Mouse (Mus musculus) embryo, embryonic 11.5 days (tissue): ENCODE measurements at regions not wholly inside any gene's neighbourhood (a gene's known extent, or its start where the extent isn't known, plus 50 kb on each side); places are given as distances from the start of the nearest gene placed in this dataset.

Source experiments
- DNase-seq: peaks from one replicate; pipeline ENCODE4 v3.0.0-alpha.2; 2012; ENCODE audit warnings: low read depth, low spot score

DNA sequence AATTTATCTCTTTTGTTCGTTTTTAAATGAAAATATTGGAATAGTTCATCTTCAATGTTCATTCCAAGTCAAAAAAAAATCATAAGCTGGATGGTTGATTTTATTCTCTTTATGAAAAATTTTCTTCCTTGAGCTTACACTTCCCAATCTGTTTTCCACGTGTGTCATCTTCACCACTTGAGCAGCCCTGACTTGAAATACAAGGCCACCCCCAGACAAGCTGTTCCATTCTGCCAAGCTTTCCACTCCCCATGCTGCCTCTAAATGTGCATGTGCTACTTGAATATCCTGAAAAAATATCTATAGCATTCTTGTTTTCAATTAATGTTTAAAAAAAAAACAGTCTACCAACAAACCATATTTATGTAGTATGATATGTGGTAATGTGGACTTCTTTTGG, 693.2 kb downstream of the Basp1 start:
- DNase-seq: no peak

DNA sequence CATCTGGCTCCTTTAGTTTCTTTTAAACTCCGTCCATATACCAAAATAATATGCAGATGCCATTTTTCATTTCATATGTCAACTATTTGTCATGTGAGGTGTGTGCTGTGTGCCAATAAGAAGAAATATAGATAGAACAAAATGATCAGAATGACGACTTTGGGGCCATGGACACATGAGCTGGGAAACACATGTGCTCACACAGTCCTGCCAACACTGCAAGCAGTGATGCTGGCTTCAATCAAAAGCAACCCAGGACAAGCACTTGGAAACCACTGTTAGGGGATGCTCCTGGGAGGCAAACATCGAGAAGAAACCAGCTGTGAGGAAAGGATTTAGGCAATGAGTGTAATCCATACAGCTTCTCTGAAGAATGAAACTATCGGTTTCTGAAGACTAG, 731.4 kb downstream of the Basp1 start:
- no peak for DNase-seq

DNA sequence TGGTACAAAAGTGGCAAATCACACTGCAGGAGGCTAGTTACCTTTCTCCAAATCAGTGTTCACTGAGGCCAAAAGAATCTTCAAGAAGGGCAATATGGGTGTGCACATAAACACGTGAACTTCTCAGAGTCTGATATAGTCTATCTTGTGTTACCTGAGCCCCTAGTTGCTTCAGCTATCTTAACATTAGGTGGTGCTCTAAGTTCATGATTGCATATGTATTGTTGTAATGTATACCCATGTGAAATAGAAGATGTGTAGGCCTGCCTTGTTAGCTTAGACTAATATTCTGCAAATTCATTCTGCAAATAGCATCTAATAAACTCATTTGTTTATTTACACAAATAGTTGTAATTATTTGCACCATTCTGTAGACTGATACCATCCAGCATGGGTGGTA, 764.6 kb downstream of the Basp1 start:
- no peak for DNase-seq

DNA sequence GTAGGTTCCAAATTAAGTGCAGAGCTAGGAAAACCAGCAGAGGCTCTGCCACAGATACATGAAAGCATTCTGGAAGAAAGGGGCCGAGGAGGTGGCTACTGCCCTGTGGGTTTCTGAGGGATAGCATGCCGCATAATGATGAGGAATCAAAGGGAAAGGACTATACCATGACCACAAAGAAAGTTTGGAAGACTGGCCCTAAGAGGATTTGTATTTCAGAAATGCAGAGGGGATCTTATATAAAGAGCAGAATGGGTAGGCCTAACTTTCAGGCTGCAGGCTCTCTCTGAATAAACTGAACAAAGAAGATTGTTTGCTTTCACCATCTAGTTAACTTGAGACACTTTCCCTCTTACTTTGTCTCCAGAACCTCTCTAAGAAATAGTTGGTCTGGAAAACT, 777.9 kb downstream of the Basp1 start:
- no peak for DNase-seq

DNA sequence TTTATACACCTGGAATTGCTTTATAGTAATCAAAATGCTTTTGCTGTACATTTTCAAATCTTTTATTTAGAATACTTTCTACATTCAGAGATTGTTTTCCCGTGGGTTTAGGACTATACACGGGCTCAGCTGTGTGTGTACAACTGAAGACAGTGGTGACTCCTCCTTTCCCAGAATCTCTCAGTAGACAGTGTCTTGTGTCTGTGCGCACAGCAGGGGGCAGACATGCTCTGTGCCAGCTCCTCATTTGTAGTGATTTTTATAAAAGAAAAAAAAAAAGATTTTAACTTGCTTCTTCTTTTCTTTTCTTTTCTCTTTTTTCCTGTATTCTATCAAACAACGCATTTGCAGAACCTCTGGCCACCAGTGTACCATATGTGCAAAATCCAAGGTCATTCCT, 817.3 kb downstream of the Basp1 start:
- DNase-seq: peak; percentile 22

DNA sequence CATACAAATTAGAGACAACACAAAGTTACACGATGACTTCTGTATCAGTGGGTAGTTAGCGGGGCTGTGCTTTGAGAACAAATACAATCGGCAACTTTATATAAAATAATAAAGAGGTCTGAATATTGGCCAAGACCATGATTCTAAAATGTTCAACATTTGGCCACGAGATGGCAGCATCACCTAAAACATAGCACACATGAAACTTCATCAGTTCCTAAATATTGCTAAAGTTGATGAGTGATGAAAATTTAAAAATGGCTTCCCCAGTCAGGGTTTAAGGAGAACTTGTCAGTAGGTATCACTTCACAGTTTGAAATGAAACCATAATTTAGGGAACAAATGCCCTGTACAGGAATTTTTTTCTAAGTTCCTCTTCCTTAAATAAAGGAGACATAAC, 824.6 kb downstream of the Basp1 start:
- peak; percentile 36 for DNase-seq

DNA sequence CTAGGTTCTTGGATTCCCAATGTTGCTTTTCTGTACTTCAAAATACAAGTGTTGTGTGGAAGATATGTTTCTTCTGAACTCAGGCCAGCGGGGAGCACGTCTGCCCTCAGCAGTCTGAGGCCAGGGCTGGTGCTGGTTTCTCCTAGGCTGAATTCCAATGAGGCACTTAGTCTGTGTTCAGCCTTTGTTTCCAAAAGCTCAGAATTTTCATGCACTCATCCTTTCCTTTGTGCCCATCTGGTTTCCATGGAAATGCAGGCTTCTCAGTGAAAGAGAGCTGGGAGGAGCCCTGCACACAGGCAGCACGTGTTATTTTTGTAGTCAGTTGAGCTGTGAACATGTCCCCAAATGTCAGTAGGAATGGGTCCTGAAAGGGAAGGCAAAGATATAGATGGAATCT, 846.6 kb downstream of the Basp1 start:
- DNase-seq: peak; percentile 32

DNA sequence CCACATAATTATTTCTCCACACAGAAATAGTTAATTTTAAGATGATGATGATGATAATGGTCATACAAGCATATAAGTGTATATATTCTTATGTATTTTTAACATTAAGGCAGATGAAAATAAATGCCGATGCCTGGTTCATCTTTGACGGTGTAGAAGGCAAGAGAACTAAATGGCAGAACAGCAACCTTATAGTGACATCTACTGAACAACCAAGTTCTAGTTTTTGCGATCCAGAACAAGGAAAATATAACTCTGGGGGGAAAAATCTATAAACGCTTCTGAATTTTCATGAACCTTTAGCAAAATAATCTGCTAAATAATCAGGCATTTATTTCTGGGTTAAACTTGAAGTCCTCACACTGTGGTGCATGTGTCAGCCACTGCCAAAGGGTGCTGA, 856.8 kb downstream of the Basp1 start:
- no peak for DNase-seq

DNA sequence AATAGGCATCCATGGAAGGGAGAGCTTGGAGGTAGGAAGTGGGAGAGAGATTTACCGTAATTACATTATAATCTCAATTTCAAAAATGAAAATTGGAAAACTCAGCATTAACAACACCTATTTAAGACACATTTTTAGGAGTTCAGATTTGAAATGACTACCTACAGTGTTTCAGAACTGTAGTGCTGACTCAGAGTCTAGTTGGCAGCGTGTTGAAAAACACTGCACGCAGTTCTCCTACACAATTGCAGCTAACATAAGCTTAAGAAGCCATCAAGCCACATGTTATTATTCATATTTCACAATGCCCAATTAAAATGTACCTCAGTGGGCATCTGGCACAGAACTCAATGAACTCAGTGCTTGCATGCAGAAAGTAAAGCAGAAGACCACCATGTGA, 863.5 kb downstream of the Basp1 start:
- no peak for DNase-seq

DNA sequence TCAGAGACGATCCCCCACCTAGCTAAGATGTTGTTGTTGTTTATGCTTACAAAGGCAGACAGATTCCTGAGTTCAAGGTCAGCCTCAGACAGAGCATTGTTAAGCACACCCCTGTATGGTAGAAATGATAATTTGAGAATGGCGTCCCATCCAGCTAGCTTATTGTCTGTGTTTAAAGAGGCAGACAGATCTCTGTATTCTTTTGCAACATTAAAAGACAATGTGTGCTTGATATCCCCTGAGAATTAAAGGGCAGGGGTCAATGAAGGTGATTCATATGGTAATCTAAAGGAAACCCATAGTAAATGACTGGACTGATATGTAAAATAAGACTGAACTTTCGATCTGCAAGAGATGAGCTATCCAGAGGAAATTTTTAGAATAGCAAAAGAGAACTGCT, 883.5 kb downstream of the Basp1 start:
- no peak for DNase-seq

DNA sequence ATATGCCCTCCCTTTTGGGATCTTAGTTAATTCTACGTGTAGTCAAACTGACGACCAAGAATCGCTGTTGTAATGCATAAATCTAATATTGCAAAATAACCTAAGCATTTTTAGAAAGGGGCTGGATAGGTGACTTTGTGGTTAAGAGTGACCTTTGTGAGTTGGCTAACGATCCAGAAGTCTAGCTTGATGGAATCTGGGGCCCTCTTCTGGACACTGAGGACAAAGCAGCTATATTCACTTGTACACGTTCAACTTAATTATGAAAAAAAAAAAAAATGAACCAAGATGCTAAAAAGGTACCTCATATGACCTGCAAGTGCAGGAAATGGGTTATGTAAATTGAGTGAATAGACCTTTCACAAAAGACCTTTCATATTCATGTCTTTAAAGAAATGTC, 886.2 kb downstream of the Basp1 start:
- no peak for DNase-seq

DNA sequence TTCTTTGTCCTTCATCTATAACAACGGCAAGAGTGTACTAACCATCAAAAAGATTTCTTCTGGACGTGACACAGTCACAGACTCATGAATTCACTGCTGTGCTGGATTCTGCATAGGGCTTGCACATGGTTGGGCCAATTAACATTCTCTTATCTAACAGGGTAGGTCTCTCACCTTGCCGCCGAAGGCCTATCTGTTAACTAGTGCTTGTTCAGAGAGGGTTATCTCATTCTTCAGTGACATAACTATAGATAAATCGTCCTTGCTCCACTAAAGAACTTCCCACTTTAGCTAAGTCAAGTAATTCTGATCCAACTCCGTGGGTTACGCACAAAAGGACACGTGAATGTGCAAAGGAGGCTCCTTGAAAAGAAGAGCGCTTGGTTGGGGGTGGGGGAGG, 899.6 kb downstream of the Basp1 start:
- no peak for DNase-seq

DNA sequence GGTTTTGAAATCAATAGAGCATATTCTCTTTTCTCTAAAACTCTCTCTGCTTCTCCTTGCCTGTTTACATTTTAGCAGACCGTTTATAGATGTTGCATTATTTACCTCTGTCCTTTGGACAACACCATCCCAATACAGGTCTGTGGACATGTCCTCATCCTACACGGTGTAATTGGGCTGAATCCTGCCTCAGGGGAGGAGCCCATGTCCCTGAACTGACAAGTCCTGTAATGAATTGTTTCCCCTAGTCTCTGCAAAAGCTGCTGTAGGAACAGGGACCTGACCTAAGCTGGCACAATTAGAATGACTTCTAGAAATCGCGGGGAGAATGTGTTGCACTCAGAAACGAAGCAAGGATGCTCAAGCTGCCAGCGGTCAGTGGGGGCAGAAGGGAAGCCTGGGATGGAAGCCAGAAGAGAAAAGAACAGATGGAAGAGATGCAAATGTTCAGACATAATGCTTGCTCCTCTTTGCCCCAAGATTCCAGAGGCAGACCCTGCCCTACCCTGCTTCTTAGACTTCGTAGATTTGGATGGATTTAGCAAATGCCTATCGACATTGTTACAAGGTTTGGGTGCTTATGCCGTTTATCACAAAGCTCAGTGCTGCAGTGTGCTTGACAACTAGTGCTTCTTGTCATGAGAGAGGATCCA, 911.5 kb downstream of the Basp1 start:
- no peak for DNase-seq

DNA sequence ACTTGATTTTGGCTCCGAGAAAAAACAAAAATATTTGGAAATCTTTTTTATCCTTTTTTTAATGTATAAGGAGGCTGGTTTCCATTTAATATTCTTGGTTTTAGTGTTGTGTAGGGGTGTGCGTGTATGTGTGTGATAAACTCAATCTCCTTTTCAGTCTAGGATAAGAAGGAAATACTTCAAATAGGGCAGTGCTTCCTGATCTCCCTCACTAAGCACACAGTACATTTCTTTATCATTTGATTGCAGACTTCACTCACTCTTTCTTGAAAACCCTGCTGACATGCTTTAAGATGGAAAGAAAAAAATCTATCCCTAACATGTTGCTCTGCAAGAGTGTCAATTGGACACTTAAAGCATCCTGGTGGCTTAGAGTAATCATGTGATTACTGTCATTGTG, 927.3 kb downstream of the Basp1 start:
- DNase-seq: no peak

DNA sequence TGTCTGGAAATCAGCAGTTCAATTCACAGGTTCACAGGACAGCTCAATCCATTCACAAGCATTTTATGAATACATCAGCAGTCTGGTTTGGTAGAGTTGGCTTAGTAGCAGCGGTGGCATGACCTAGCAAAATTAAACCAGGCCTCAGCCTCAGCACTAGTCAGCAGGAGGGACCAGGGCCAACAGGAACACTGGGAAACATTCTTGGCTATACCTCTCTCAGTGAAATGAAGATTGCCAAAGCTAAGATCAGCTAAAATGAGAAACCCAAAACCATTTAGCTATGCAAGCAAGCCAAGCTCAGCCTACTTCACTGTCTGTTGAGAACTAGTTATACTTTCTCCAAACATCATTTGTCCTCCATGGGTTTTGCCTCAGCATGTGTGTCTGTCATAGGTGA, 945.3 kb downstream of the Basp1 start:
- no peak for DNase-seq

DNA sequence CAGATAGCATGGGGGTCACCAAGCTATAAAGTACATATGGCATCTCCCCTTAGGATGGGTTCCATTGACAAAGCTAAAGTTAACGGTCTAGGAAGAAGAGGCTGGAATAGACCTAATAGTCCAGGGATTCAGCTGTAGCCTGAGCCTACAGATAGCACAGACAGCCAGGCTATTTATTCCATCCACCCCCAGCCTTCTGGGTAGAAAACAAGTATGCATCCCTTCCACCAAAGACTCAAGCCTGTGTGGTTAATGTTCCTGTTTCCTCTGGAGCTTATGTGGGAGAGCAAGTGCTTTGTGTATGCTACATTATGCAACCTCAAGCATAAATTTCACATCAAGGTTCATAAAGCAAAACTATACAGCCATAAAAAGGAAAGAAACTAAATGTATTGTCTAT, 955.8 kb downstream of the Basp1 start:
- DNase-seq: no peak

DNA sequence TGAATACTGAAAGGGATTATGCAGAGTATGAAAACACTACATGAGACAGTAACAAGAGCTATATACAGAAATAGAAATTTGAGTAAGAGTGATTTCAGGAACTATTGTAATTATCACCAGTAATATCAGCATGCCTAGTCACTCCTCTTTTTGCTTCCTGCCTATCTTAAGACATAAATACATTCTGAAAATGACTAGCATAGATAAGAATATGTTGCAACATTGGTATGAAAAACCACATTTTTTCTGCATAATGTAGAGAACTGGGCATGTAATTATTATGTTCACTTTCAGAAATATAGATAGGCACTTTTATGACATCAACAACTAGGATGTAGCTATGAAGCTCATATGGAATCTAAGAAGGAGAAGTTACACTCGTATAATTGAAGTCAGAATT, 980.5 kb downstream of the Basp1 start:
- DNase-seq: no peak

DNA sequence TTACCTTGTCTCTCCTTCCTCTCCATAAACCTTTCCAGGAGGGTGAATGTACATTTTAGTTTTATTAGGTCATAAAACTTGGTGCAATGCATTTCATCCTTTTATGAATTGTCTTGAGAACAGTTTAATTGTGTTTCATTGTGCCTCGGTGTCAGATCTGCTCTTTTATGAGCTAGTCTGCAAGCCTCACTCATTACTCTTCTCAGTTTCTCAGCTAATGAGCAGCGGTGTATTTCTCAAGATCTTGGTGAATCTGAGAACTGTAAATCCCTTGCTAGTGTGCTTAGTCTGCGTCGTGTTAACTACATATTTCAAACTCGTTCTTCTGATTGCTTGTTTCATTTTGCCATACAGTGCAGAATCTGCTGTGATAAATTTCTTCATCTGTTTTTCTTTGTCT, 984.4 kb downstream of the Basp1 start:
- DNase-seq: no peak

DNA sequence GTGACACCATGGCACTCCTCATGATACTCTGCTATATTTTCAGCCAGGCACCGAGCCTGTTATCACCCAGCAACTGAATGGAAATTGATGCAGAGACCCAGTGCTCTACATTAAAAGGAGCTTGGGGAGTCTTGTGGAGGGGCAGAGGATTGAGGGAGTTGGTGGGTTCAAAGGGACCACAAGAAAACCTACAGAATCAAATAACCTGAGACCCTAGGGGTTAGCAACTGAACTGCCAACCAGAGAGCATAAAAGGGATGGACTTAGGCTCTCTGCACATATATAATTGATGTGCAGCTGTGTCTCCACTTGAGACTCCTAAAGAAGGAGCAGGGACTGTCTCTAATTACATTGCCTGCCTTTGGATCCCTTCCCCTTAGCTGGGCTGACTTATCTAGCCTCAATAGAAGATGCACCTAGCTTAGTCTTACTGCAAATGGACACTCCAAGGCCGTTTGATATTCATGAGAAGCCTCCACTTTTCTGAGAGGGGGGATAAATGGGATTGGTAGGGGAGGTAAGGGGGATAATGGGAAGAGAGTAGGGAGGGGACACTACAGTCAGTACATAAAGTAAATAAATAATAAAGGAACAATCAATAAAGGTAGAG, 991.1 kb downstream of the Basp1 start:
- DNase-seq: no peak

DNA sequence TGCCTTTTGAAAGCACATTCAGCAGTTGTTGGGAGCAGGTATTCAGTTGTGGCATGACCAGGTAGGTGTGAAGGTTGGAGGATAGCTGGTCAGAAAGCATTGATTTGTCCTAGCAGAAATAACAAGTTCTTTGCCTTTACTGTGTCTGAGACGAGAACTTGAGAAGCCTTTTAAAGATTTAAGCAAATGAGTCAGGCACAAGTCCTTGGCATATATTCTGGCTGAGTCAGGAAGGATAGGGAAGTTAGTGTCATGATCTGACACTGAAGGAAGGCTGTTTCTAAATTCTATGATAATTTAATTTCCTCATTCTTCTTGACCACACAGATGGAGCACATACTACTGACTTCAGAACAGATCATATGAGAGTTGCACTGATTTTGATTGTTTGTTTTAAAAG, 993.8 kb downstream of the Basp1 start:
- DNase-seq: no peak

DNA sequence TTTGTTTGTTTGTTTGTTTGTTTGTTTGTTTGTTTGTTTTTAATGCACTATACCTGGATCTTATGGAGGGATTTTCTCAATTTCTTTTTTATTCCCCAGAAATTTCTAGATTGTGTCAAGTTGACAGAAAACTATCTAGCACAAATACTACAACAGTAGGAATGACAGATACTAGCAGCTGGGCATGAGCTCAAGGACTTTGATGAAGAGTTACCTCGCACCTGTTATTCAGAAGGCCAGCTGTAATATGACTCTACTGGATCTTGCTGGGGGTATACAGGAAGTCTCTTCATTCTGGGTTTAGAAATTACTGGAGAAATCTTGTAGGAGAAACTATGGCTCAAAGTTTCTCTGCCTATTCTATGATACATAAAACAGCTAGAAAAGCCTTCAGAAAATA, 994.4 kb downstream of the Basp1 start:
- no peak for DNase-seq

DNA sequence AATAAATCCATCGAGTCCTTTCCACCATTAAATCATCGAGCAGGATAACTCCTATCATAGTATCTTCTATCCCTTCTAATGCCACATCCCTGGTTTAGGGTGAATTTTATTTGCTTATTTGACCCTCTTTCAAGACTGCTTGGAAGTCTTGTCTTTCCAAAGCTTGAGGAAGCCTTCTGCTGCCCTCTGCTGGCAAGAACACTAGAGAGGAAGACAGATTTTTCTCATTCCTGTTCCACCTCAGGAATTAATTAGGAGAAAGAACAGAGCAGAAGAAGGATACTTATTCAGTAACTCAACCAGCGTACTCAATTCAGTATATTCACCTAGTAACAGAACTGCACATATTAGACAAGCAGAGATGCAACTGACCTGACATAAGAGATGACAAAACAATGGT, 1005.9 kb downstream of the Basp1 start:
- peak; percentile 36 for DNase-seq

DNA sequence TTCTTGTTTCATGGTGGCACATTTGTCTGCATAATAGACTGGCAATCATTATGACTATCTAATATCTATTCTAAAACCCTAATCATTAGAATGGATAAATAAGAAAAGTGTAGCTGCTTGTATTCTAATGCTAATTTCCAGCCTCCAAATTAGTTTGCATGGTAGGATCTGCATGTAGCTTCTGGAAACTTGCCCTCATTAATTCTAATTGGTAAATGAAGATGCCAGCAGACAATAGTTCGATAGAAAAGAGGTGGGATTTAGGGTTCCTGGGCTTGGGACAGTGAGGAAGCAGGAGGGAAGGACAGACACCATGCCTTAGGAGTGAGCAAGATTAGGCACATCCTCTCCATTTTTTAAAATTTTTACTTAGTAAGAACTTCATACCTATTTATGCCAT, 1008.3 kb downstream of the Basp1 start:
- no peak for DNase-seq

DNA sequence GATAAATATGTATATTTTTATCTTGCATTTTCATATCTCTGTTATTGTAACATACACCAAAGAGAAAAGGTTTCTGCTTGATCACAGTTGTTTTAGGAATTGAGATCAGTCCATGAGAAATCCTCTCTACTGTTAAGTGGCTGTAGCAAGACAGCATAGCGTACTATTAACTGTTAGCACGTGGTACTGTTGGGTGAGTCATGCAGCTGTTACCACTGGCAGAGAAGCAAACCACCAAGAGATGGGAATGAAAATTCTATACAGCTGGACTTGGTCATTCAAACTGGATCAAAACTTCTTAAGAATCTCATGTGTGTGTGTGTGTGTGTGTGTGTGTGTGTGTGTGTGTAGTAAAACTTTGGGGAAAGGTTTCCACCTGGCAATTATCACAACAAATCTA, 1013.5 kb downstream of the Basp1 start:
- DNase-seq: no peak
